In the genomic region with DNA sequence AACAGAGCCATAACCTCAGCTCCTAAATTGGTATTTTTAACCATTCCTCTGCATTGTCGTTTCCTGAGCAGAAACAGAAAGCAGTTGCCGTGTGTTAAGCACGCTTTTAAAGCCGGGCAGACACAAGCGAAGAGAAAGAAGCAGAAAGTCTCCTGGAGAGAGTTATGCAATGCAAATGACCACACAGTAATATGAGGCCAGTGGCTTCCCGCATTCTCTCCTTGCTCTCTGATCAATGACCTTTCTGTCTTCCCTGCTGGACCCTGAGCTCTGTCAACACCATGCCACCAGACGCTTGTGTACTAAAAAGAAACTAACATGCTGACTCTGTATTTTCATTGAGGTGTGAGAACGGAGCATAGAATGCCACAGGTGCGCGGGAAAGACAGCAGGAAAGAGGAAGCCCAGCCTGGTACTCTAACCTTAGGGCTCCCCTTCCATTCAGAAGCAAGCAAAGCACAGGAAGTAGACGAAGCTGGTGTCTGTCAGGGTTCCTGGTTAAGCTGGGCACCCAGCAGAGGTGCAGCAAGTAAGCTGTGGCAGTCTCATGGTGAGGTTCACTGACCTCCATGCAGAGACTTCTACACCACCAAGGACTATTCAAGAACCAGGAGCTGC, we compare ENCODE assay signal across 17 mouse cellular contexts.
DNase-seq lines count a peak whose midpoint lies in the region; ATAC-seq lines count a peak whose summit lies in the region.
"Had no signal": no experiment of that assay in that cellular context is flagged by ENCODE, and none has a peak within 500 bp of the region (broad histone marks: within the 10 kb centered on the region; RNA-seq: fewer than 3 reads in every experiment).

No protein-coding gene starts in this region.

- no peak overlapping the region for H3K27ac ChIP-seq in kidney, embryonic 16.5 days (ENCODE audit: low read length)
- H3K27ac ChIP-seq in midbrain, embryonic 10.5 days (replicated peaks), result 0 out of 2 replicates have a peak overlapping the region, but pooled peaks have one; percentile 0
- no peak overlapping the region for H3K27ac ChIP-seq in midbrain, embryonic 14.5 days (replicated peaks; ENCODE audit: low read depth, low read length)
- H3K27ac ChIP-seq: hindbrain, postnatal 0 days; layer of hippocampus, adult 2 months; midbrain, embryonic 15.5 days had no signal

- ATAC-seq in kidney, embryonic 16.5 days (ENCODE audit: low FRiP score, low TSS enrichment), result no peak
- no peak for ATAC-seq in midbrain, embryonic 14.5 days (ENCODE audit: low FRiP score, low TSS enrichment)
- peak; percentile 56 for ATAC-seq in megakaryocyte progenitor cell, adult 5-6 weeks (replicated peaks; ENCODE audit: poor library complexity)
- ATAC-seq: forebrain, embryonic 16.5 days; hindbrain, postnatal 0 days; midbrain, embryonic 15.5 days had no signal

- H3K9ac ChIP-seq in kidney, embryonic 16.5 days (replicated peaks; ENCODE audit: low read length), result no peak overlapping the region
- no peak overlapping the region for H3K9ac ChIP-seq in midbrain, embryonic 14.5 days (replicated peaks; ENCODE audit: low read length)
- H3K9ac ChIP-seq: midbrain, embryonic 15.5 days had no signal

- no peaks in the 10 kb centered on the region for H3K27me3 ChIP-seq in kidney, embryonic 16.5 days (ENCODE audit: insufficient read depth, low read length)
- no peaks in the 10 kb centered on the region for H3K27me3 ChIP-seq in midbrain, embryonic 10.5 days (ENCODE audit: low read depth, poor library complexity, severe bottlenecking)
- no peaks in the 10 kb centered on the region for H3K27me3 ChIP-seq in midbrain, embryonic 14.5 days (ENCODE audit: control insufficient read depth, insufficient read depth, low read length)
- H3K27me3 ChIP-seq: midbrain, embryonic 15.5 days had no signal

- intact Hi-C loops in gastrocnemius, postnatal 14 days (cut with DNase I; ENCODE audit: low total_unique reads), result no loop called here

- H3K9me3 ChIP-seq in kidney, embryonic 16.5 days (ENCODE audit: low read length), result no peaks in the 10 kb centered on the region
- H3K9me3 ChIP-seq in midbrain, embryonic 10.5 days (replicated peaks), result no peaks in the 10 kb centered on the region
- no peaks in the 10 kb centered on the region for H3K9me3 ChIP-seq in midbrain, embryonic 14.5 days (ENCODE audit: control insufficient read depth, low read length)
- H3K9me3 ChIP-seq: midbrain, embryonic 15.5 days had no signal

- H3K36me3 ChIP-seq in kidney, embryonic 16.5 days (ENCODE audit: insufficient read depth, low read length), result no peaks in the 10 kb centered on the region
- H3K36me3 ChIP-seq in midbrain, embryonic 10.5 days, result no peaks in the 10 kb centered on the region
- no peaks in the 10 kb centered on the region for H3K36me3 ChIP-seq in midbrain, embryonic 14.5 days (ENCODE audit: control insufficient read depth, insufficient read depth, low read length)
- H3K36me3 ChIP-seq: midbrain, embryonic 15.5 days had no signal

- no peak overlapping the region for H3K4me2 ChIP-seq in kidney, embryonic 16.5 days (replicated peaks; ENCODE audit: low read depth, low read length)
- no peak overlapping the region for H3K4me2 ChIP-seq in midbrain, embryonic 14.5 days (ENCODE audit: low read length)
- H3K4me2 ChIP-seq: midbrain, embryonic 15.5 days had no signal

- WGBS in kidney, embryonic 16.5 days, result 61% methylated on average over 11 of the region's 11 CpGs
- 74% methylated on average over 11 of the region's 11 CpGs for WGBS in midbrain, embryonic 10.5 days
- WGBS in midbrain, embryonic 14.5 days, result 56% methylated on average over 11 of the region's 11 CpGs

- peak; percentile 30 for DNase-seq in kidney, adult 11 months
- DNase-seq in midbrain, embryonic 10.5 days (ENCODE audit: low spot score), result no peak
- DNase-seq in midbrain, embryonic 14.5 days, result no peak
- DNase-seq in embryo, embryonic 11.5 days (ENCODE audit: low read depth, low spot score), result peak; percentile 1
- DNase-seq in adrenal gland, postnatal 36 days, result no peak
- no peak for DNase-seq in gastrocnemius, postnatal 14 days
- DNase-seq: adrenal gland, postnatal 14 days; cerebellum, postnatal 36 days; heart, adult 18-20 months; lung, adult 2 months; right cerebral cortex, adult 18-20 months had no signal

- no peak overlapping the region for H3K4me3 ChIP-seq in kidney, embryonic 16.5 days (ENCODE audit: low read length)
- H3K4me3 ChIP-seq in midbrain, embryonic 10.5 days, result no peak overlapping the region
- H3K4me3 ChIP-seq in midbrain, embryonic 14.5 days (replicated peaks; ENCODE audit: low read depth, low read length), result no peak overlapping the region
- H3K4me3 ChIP-seq: layer of hippocampus, adult 2 months; midbrain, embryonic 15.5 days had no signal

- no peaks in the 10 kb centered on the region for H3K4me1 ChIP-seq in kidney, embryonic 16.5 days (ENCODE audit: insufficient read depth, low read length)
- H3K4me1 ChIP-seq in midbrain, embryonic 10.5 days, result peaks cover 5% of the 10 kb centered on the region; the same call in 1 of the 2 replicates
- H3K4me1 ChIP-seq in midbrain, embryonic 14.5 days (ENCODE audit: control insufficient read depth, insufficient read depth, low read length), result no peaks in the 10 kb centered on the region
- H3K4me1 ChIP-seq: midbrain, embryonic 15.5 days had no signal

Comparison
In these comparisons a context has a peak if more than half of its experiments do, and no peak if none do; other contexts are left out.
1. DNase-seq: peak in kidney, adult 11 months (single experiment) and embryo, embryonic 11.5 days (single experiment); none in midbrain, embryonic 10.5 days (single experiment), midbrain, embryonic 14.5 days (single experiment), adrenal gland, postnatal 36 days (0 of 2) and gastrocnemius, postnatal 14 days (single experiment).